Mouse (Mus musculus) embryonic fibroblast, embryonic 13.5 days (primary cell): ENCODE data around the gene Mettl17.

Experiments used
- CTCF ChIP-seq: IDR thresholded peaks from 2 replicates; pipeline ENCODE4 v1.5.1; 2011; ENCODE audit warnings: mild to moderate bottlenecking, control low read depth, low read length, moderate library complexity, borderline replicate concordance; ENCODE audit not compliant: insufficient read depth
- POLR2A ChIP-seq: IDR thresholded peaks from 2 replicates; pipeline ENCODE4 v1.6.1; 2011; ENCODE audit warnings: low read depth, mild to moderate bottlenecking, control low read depth, low read length, moderate library complexity

DNA sequence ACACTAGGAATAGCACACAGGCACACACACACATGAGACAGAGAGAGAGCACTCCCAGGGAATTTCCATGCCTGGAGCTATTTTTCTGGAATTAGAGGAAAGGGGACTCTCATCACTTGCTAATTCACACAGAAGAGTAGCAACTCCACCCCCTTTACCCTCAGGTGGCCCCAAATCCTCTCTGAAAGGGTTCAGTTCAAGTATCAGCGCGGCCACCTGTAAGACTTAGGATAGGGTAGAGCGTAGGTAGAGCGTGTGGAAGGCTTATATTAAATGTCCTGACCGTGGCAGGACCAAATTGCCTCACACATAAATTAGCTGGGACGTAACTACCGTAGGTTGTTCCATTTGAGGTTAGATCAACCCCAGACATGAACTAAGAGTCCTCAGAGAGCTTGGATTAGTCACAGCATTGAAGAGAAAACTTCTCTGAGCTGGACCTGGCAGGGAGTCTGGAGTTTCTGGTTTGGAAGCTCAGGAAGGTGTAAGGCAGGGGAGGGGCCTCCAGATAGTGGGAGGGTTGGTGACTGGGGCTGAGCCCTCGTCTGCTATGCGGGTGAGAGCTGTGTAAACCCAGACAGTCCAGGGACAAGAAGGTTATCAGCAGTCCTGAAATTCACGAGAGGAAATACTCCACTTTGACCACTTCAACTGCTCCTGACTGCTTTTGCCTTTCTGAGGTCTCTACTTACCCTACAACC is 8.6 kb downstream of the Mettl17 start:
- no peak for TF ChIP-seq CTCF
- no peak for TF ChIP-seq POLR2A
